Mouse (Mus musculus) megakaryocyte, adult 5-6 weeks (primary cell): ENCODE measurements around the gene Adam23. TPM values are rescaled to one million over a fixed set of nuclear protein-coding genes. Genes with fewer than 3 reads are reported as not detected.
"Not testable (repeated sequence)": the region's sequence is repeated elsewhere in the genome, so short reads cannot be mapped to it uniquely, and the experiment has no call there.

Experiments used
- ATAC-seq: 2 replicates; pipeline ENCODE4 v1.8.0; 2016; ENCODE audit warnings: mild to moderate bottlenecking, inconsistent platforms; ENCODE audit not compliant: poor library complexity, severe bottlenecking
- total RNA-seq, 2 experiments: library from RNA; stranded (forward) in 1 of 2; stranded (reverse) in 1 of 2; fragments of 153-499, 151-499 nt in 1 of 2; fragments of 221-1000, 200-1000 nt in 1 of 2; gene quantifications; 2 replicates each; pipeline versions ENCODE4 v1.2.3 to v1.2.4; 2015 to 2017

Gene Adam23
- total RNA-seq, 2 experiments from 2014 or later, result not detected

DNA sequence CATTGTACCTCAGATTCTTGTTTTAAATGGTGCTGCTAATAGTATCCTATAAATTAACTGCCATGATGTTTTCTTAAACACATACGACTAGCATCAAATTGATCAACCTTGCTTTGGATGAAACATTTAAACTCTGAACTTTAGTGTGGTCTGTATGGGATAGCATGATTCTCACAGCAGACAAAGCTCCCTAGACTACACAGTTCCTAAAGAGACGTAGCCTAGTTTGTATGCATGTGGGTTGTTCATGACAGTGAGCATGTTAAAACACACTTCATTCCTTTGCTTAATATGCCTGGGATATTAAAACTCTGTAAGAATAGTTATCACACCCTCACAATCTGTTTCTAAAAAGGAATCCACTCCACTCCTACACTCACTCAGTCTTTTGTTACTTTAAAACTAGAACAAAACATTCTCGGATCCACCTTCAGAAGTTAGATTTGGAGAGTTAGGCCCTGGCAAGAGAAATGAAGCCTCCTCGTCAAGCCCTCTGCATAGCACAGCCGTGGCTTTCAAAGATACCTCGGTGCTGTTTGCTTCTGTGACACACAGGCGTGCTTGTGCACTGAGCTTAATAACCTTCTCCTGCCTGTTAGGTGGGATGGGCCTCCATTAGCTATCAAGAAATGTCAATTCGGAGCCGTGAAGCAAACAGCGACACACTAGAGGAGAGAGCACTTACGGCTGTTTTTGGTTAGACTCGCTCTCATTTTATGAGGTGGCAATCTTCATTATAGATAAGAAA lies 128.3 kb downstream of the Adam23 start:
- ATAC-seq, result no peak

DNA sequence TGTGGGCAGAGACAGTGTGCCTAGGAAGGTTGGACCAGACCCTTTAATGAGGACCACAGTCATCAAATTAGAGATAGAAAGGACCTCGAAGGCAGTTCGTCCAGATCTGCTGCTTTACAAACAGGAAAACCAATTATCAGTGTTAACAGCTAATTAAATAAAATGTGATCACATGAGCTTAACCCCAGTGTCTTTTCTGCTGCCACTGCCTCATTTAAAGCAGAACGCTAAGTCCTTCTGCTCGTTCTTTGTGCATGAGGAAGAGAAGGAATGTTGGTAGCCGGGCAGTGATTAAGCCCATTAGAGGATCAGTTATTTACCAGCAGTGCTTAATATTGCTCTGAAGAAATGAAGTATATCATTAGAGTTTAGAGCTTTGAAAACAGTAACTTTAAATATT lies 131.1 kb downstream of the Adam23 start:
- no peak for ATAC-seq

DNA sequence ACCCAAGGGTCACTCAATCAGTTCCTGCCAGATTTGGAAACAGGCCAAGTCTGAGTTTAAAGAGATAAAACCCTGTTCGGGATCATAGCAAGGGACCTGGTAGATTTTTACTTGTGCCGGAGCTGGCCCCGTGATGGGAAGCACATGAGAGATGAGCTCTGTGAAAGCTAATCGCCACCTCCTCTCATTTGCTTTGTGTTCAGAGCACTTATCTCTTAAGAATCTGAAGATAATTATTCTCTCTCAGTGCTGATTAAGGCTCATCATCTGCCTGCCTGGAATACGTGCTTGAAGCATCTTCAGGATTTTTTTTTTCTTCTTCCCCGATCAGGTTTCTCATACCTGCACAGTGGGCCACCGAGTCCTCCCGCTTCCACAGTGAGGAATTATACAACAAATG lies 133.5 kb downstream of the Adam23 start:
- ATAC-seq, result no peak

DNA sequence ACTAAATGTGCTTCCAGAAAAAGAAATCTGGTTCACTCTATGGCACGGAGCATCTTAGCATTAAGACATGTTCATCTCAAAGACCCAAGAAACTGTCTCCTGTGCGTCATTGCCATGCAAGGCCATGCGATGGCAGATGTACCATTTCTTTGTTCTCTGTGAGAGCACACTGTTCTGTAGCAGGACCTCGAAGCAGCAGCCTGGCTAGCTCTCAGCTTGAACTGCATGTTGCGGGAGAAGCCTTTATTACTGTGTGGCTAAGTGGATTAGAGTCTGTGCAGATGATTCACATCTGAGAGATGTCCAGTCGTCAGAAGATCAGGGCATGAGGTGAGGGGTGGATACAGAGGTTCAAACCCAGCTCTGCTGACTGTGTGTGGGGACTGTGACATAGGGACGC lies 141.2 kb downstream of the Adam23 start:
- ATAC-seq, result no peak

DNA sequence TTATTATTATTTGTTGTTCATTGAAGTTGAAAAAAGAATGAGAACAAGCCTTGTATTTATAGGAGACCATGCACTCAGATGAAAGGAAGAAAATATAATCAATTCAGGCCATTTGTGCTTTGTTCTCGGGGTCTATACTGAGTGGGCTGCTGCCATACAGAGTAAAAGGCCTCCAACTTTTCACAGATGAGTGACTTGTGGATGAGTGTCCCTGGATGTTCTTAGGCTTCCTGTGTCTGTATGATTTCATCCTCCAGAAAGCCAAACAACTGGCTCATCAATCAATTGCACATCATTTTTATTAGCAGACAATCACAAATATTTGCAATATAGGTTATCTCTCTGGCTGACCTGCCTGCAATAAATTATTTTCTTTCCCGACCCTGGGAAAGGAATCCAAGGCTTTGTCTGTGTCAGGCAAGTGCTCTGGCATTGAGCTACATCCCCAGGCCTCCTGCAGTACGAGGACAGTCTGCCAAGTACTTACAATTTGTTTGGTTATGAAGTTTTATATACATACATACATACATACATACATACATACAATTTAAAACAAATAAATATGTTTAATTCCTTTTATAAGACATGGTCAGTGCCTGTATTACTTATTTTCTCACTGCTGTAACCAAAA lies 158.3 kb downstream of the Adam23 start:
- no peak for ATAC-seq

DNA sequence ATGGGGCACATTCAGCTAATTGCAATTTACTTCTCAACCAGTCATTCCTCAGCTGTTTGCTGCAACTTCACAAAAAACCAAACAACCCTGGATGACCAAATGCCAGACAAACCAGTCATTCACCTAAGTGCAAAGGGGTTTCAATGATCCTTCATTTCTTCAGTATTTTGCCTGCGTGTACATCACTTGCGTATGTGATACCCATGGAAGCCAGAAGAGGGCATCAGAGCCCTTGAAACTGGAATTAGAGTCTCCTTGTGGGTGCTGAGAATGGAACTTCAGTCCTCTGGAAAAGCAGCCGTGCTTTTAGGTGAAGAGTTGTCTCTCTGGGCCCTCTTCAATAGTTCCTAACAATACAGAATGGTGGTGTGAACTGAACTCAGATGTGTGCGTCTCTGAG lies 163.9 kb downstream of the Adam23 start:
- no peak for ATAC-seq

DNA sequence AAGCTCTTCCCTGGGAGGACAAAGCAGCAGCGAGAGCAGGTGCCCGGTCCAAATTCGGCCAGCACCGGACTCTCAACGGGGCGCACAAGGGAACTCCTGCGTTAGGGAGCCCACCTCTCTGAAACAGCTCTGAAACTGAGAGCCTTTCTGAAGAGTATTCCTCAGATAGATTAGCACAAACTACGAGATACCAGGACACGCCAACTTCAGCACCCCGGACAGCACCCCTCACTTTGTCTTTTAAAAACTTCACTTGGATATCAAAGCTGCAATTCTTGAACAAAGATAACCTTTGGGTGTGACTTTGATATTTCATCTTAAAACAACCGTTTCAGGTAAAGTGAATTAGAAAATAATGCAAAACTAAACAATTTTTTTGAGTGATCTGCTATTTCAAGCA lies 168.9 kb downstream of the Adam23 start:
- ATAC-seq, result no peak

DNA sequence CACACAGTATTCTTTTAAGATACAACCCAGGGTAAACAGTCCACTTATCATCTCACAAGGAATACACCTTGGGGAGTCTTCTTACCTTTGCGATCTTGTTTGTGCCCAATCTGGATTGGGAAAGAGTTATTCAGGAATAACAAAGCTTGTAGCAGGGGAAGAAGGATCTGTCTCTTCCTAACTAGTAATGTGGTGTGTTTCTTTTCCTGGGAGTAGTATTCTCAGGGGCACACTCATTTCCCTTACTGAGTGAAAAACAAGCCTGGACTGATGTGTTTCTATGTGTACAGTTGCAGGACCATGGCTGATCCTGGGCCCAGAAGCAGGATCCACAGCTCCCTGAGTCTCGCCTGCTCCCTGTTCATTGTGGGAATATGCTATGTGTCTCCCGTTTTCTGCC lies 170.0 kb downstream of the Adam23 start, which contains the start of gene Gm39653:
Gm39653 (plus strand) TSS at position 301 of the 400 bp plus-strand sequence.
- ATAC-seq, result no peak

DNA sequence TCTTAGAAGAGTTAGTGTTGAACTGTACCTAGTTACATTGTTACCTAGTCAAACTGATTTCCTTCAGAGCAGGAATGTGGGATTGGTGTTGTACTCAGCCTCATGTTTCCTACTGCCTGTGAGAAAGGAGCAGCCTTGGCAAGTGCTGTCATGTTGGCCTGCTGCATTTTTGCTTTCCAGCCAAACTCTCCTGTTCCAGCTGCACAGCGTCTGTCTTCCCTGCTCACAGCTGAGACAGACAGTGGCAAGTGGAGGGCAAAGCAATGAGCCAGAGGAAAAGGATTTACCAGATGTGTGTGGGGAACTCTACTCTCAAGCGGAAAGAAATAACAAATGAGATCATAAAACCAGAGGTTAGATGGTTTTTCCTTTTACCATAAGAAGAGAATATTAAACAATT lies 182.5 kb downstream of the Adam23 start:
- no peak for ATAC-seq

DNA sequence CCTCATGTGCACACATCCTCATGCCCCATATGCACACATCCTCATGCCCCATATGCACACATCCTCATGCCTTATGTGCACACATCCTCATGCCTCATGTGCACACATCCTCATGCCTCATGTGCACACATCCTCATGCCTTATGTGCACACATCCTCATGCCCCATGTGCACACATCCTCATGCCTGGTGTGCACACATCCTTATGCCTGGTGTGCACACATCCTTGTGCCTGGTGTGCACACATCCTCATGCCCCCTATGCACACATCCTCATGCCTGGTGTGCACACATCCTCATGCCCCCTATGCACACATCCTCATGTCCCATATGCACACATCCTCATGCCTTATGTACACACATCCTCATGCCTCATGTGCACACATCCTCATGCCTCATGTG lies 184.7 kb downstream of the Adam23 start:
- not testable (repeated sequence) for ATAC-seq

DNA sequence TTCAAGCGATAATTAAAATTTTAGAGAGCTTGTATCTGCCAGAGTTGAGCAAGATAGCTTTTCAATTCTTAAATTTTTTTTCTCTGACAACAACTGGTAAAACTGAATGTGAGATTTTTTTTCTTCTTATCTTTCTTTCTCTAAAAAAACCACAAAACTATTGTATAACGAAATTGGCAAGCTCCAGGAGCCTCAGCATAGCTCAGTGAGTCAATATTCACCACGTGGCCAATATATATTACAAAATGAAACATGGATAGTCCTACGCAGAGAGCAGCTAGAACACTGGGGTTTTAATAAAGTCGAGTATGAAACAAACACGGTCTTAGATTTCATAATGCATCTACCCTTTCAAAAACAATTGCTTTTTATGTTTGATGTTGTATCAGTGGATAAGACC lies 194.2 kb downstream of the Adam23 start:
- ATAC-seq, result no peak

Other genes with a start within 250 kb of the Adam23 start
- not detected in 2 replicates for gene Gpr1, start 231.3 kb upstream of the Adam23 start, total RNA-seq (2015)
- not detected in 2 replicates for gene Gpr1, start 231.3 kb upstream of the Adam23 start, total RNA-seq (2017)
- gene Zdbf2, start 172.6 kb upstream of the Adam23 start, total RNA-seq (2015), result not detected in 2 replicates
- not detected in 2 replicates for gene Zdbf2, start 172.6 kb upstream of the Adam23 start, total RNA-seq (2017)
- gene Gm39653, start 170.1 kb downstream of the Adam23 start, total RNA-seq (2015), result not detected in 2 replicates
- gene Gm39653, start 170.1 kb downstream of the Adam23 start, total RNA-seq (2017), result not detected in 2 replicates
- not detected in 2 replicates for gene Dytn, start 241.0 kb downstream of the Adam23 start, total RNA-seq (2015)
- gene Dytn, start 241.0 kb downstream of the Adam23 start, total RNA-seq (2017), result not detected in 2 replicates